Mouse (Mus musculus) spleen, adult 18-20 months (tissue): ENCODE results near the gene Clca3a1.

Experiments used
- DNase-seq, 2 experiments: peaks; one replicate each; pipeline ENCODE4 v3.0.0; 2022; ENCODE audit warnings: mixed read lengths in 2 of 2

Gene Clca3a1

DNA sequence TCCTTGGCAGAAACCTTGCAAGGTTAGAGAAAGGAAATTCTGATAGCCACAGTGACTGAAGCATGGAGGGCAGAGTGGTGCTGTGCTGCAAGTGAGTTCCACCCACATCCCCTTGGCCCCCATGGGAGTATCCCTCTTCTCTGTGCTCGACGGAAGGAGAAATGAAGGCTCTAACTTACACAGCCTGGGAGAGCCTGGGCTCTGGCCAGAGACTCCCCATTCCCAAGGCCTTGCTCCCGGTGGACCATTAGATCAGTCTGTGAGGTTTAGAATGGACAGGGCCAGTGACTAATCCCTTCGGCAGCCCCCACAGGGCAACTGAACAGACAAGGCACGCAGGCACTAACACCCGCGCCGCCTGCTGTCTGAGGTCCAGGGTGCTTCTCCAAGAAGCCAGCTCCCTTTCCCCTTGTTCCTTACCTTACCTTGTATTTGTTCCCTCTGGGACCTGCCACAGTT lies 81.0 kb downstream of the Clca3a1 start:
- DNase-seq = no peak
